Mouse (Mus musculus): Measurements from ENCODE around the gene Pvrig.
"Not testable (repeated sequence)": the region's sequence is repeated elsewhere in the genome, so short reads cannot be mapped to it uniquely, and the experiment has no call there.

Gene Pvrig

GRCm38 (mm10) chr5:138341661-138342060 is at the start of gene Pvrig:
Pvrig (plus strand) TSS chr5:138341961.
- no peak for DNase-seq

DNA sequence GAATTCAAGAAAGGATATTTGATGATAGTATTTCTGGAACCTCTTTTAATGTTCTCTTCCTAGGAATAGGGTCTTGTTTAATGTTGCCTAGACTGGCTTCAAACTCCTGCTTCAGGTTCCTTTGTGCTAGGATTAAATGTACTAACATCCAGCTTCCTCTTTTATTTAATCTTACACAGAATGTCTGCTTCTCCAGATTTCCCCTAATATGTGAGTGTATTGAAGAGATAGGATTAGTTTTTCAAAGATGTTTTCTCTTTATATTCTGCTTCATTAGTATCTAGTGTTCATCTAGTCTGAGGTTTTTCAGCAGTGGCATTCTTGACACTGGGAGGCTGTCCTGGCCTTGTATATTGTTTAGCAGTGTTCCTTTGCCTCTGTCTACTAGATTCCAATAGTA is 47.6 kb upstream of the Pvrig start:
- DNase-seq, result no peak

DNA sequence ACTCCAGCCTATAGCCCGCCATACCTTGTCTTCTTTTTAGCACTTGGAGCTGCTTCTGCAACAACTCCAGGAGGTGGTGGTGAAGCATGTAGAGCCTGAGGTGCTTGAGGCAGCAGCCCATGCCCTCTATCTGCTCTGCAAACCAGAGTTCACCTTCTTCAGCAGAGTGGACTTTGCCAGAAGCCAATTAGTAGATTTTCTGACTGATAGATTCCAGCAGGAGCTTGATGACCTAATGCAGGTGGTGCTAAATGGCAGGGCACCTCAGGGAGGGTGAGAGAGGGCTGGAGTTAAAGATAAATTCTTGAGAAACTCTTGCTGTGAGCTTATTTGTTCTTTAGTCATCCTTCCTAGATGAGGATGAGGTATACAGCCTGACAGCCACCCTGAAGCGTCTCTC is 42.1 kb upstream of the Pvrig start:
- DNase-seq, result no peak

- DNase-seq, result no peak
Measured at GRCm38 (mm10) chr5:138312795-138313194, 29.0 kb upstream of the Pvrig start.

GRCm38 (mm10) chr5:138343216-138343615 is 1.5 kb downstream of the Pvrig start:
- no peak for DNase-seq

DNA sequence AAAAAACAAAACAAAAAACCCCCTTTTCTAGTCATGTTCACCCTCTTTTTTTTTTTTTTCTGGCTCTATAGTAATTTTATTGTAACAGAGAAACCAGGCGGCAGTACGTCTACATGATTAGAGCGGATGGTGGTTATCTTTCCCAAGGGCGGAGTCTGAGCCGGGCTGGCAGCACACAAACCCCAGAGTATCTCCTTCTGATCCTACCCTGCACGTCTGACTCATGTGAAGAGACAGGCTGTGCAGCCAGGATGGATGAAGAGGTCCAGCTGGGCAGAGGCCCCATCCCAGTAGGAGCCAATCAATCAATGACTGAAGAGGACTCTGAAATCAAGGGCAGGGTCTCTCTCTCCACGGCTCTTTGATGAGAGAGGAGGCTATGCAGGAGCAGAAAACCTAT is 21.4 kb downstream of the Pvrig start:
- DNase-seq, result not testable (repeated sequence)

GRCm38 (mm10) chr5:138365347-138365746 is 23.6 kb downstream of the Pvrig start:
- DNase-seq, result not testable (repeated sequence)
